Mouse (Mus musculus) intestine, embryonic 14.5 days (tissue): ENCODE measurements at regions not wholly inside any gene's neighbourhood (a gene's known extent, or its start where the extent isn't known, plus 50 kb on each side); places are given as distances from the start of the nearest gene placed in this dataset.

Source experiments
- ATAC-seq: fragments of 200-750 bp; cut with Nextera tagmentation; replicated peaks from 2 replicates; pipeline ENCODE4 v1.8.0; 2017; ENCODE audit warnings: low read depth, moderate number of reproducible peaks, moderate TSS enrichment, moderate library complexity; ENCODE audit not compliant: low FRiP score, low TSS enrichment
- DNase-seq: peaks from one replicate; pipeline ENCODE4 v3.0.0-alpha.2; 2018; ENCODE audit warnings: low spot score
- H3K27ac ChIP-seq: fragments of 300-500 bp; sonication (generic); 2 replicates; pipeline ENCODE4 v1.5.1; 2014; ENCODE audit warnings: low read depth, mild to moderate bottlenecking, control low read depth
- H3K27me3 ChIP-seq: fragments of 300-500 bp; sonication (generic); replicated peaks from 2 replicates; pipeline ENCODE4 v1.6.1; 2014; ENCODE audit warnings: low read length, control low read depth; ENCODE audit not compliant: control insufficient read depth, insufficient read depth
- H3K36me3 ChIP-seq: fragments of 300-500 bp; sonication (generic); 2 replicates; pipeline ENCODE4 v1.6.1; 2014; ENCODE audit warnings: low read length, control low read depth; ENCODE audit not compliant: control insufficient read depth, insufficient read depth
- H3K4me1 ChIP-seq: fragments of 300-500 bp; sonication (generic); replicated peaks from 2 replicates; pipeline ENCODE4 v1.6.1; 2014; ENCODE audit warnings: low read length, control low read depth, mixed read lengths; ENCODE audit not compliant: control insufficient read depth, insufficient read depth
- H3K4me2 ChIP-seq: fragments of 300-500 bp; sonication (generic); 2 replicates; pipeline ENCODE4 v1.6.1; 2014; ENCODE audit warnings: low read length
- H3K4me3 ChIP-seq: fragments of 300-500 bp; sonication (generic); 2 replicates; pipeline ENCODE4 v1.5.1; 2014; ENCODE audit warnings: low read depth, low read length, control low read depth, mixed read lengths
- H3K9ac ChIP-seq: fragments of 300-500 bp; sonication (generic); 2 replicates; pipeline ENCODE4 v1.6.1; 2014; ENCODE audit warnings: mild to moderate bottlenecking, low read length
- H3K9me3 ChIP-seq: fragments of 300-500 bp; sonication (generic); 2 replicates; pipeline ENCODE4 v1.6.1; 2016; ENCODE audit warnings: low read length, control low read depth; ENCODE audit not compliant: control insufficient read depth
- WGBS: fragments of 180-500 bp; shearing (Covaris S2); extraction: QIAGEN DNeasy Blood & Tissue Kit; methylation state at CpG from one replicate; pipeline ENCODE4 v1.1.7; 2014; 5-methylcytosine and 5-hydroxymethylcytosine counted together

GRCm38 (mm10) chr12:85527011-85527410 lies 53.3 kb downstream of the Fos start:
- Histone ChIP-seq H3K27ac (no peak overlapping the region), H3K9ac (no peak overlapping the region), H3K4me2 (no peak overlapping the region), H3K27me3 (no peaks in the 10 kb centered on the region), H3K4me3 (no peak overlapping the region), H3K9me3 (no peaks in the 10 kb centered on the region), H3K4me1 (peaks cover 7% of the 10 kb centered on the region), H3K36me3 (no peaks in the 10 kb centered on the region)
- ATAC-seq (no peak), DNase-seq (no peak)
- WGBS, result 78% methylated on average over 9 of the region's 9 CpGs

GRCm38 (mm10) chr12:85531638-85532037 lies 57.9 kb downstream of the Fos start:
- Histone ChIP-seq H3K9me3 (no peaks in the 10 kb centered on the region), H3K27me3 (no peaks in the 10 kb centered on the region), H3K36me3 (no peaks in the 10 kb centered on the region), H3K4me2 (no peak overlapping the region), H3K9ac (no peak overlapping the region), H3K4me1 (peaks cover 14% of the 10 kb centered on the region), H3K4me3 (no peak overlapping the region), H3K27ac (no peak overlapping the region)
- WGBS, result 81% methylated on average over 1 of the region's 1 CpGs
- DNase-seq (no peak), ATAC-seq (no peak)

GRCm38 (mm10) chr12:85532221-85532612 lies 58.5 kb downstream of the Fos start:
- Histone ChIP-seq H3K4me2 (no peak overlapping the region), H3K4me1 (peaks cover 14% of the 10 kb centered on the region), H3K9ac (no peak overlapping the region), H3K9me3 (no peaks in the 10 kb centered on the region), H3K4me3 (no peak overlapping the region), H3K36me3 (no peaks in the 10 kb centered on the region), H3K27ac (peak overlapping the region; percentile 17; the same call in 1 of the 2 replicates), H3K27me3 (no peaks in the 10 kb centered on the region)
- whole genome bisulfite sequencing, result 55% methylated on average over 3 of the region's 3 CpGs
- ATAC-seq (peak; percentile 19; the same call in 1 of the 2 replicates), DNase-seq (no peak)

- Histone ChIP-seq H3K27me3 (no peaks in the 10 kb centered on the region), H3K4me1 (peaks cover 14% of the 10 kb centered on the region), H3K4me2 (no peak overlapping the region), H3K9ac (no peak overlapping the region), H3K9me3 (no peaks in the 10 kb centered on the region), H3K36me3 (no peaks in the 10 kb centered on the region), H3K4me3 (no peak overlapping the region), H3K27ac (peak overlapping the region; percentile 17; the same call in 1 of the 2 replicates)
- 43% methylated on average over 14 of the region's 14 CpGs for WGBS
- peak; percentile 65 for DNase-seq
- peak; percentile 50; the same call in 1 of the 2 replicates for ATAC-seq
These were observed 59.1 kb downstream of the Fos start for GRCm38 (mm10) chr12:85532613-85533460.

- Histone ChIP-seq H3K27me3 (no peaks in the 10 kb centered on the region), H3K36me3 (no peaks in the 10 kb centered on the region), H3K27ac (no peak overlapping the region), H3K9me3 (no peaks in the 10 kb centered on the region), H3K9ac (no peak overlapping the region), H3K4me3 (no peak overlapping the region), H3K4me1 (peaks cover 14% of the 10 kb centered on the region), H3K4me2 (no peak overlapping the region)
- WGBS, result 88% methylated on average over 3 of the region's 3 CpGs
- no peak for DNase-seq
- ATAC-seq, result no peak
These were observed 59.9 kb downstream of the Fos start for GRCm38 (mm10) chr12:85533603-85534002.

- no peaks in the 10 kb centered on the region for H3K27me3 ChIP-seq
- 43% methylated on average over 7 of the region's 7 CpGs for WGBS
- no peak overlapping the region for H3K9ac ChIP-seq
These were observed 59.4 kb upstream of the Jdp2 start for GRCm38 (mm10) chr12:85539423-85539822.

GRCm38 (mm10) chr12:85541153-85541552 lies 57.7 kb upstream of the Jdp2 start:
- H3K9me3 ChIP-seq, result no peaks in the 10 kb centered on the region
- no peak overlapping the region for H3K4me3 ChIP-seq
- no peaks in the 10 kb centered on the region for H3K36me3 ChIP-seq
- H3K4me1 ChIP-seq, result peaks cover 13% of the 10 kb centered on the region; the same call in 1 of the 2 replicates
- DNase-seq (peak; percentile 61), ATAC-seq (peak; percentile 62; the same call in 1 of the 2 replicates)
- no peak overlapping the region for H3K9ac ChIP-seq
- WGBS, result 28% methylated on average over 3 of the region's 3 CpGs
- 0 out of 2 replicates have a peak overlapping the region, but pooled peaks have one; percentile 12 for H3K4me2 ChIP-seq
- no peaks in the 10 kb centered on the region for H3K27me3 ChIP-seq
- H3K27ac ChIP-seq, result 0 out of 2 replicates have a peak overlapping the region, but pooled peaks have one; percentile 47

More at GRCm38 (mm10) chr12:85539423-85539822, 59.4 kb upstream of the Jdp2 start:
- H3K4me2 ChIP-seq, result no peak overlapping the region
- H3K4me1 ChIP-seq, result peaks cover 13% of the 10 kb centered on the region; the same call in 1 of the 2 replicates
- no peak for DNase-seq
- H3K36me3 ChIP-seq, result no peaks in the 10 kb centered on the region
- no peaks in the 10 kb centered on the region for H3K9me3 ChIP-seq
- H3K4me3 ChIP-seq, result no peak overlapping the region
- no peak for ATAC-seq
- no peak overlapping the region for H3K27ac ChIP-seq

GRCm38 (mm10) chr12:85542881-85543280 lies 55.9 kb upstream of the Jdp2 start:
- Histone ChIP-seq H3K4me3 (no peak overlapping the region), H3K4me1 (peaks cover 14% of the 10 kb centered on the region), H3K36me3 (no peaks in the 10 kb centered on the region), H3K9ac (no peak overlapping the region), H3K27me3 (no peaks in the 10 kb centered on the region), H3K9me3 (no peaks in the 10 kb centered on the region), H3K4me2 (no peak overlapping the region), H3K27ac (no peak overlapping the region)
- 75% methylated on average over 6 of the region's 6 CpGs for WGBS
- no peak for DNase-seq
- no peak for ATAC-seq
